Mouse (Mus musculus) lung, embryonic 14.5 days (tissue): ENCODE results near the gene Igf2r. TPM values are rescaled to one million over a fixed set of nuclear protein-coding genes. Genes with fewer than 3 reads are reported as not detected.

Experiments used
- ATAC-seq: fragments of 200-750 bp; cut with Nextera tagmentation; 2 replicates; pipeline ENCODE4 v1.8.0; 2017; ENCODE audit warnings: mild to moderate bottlenecking, moderate TSS enrichment, moderate library complexity; ENCODE audit not compliant: insufficient read depth
- DNase-seq: peaks from one replicate; pipeline ENCODE4 v3.0.0-alpha.2; 2015
- H3K27ac ChIP-seq: fragments of 300-500 bp; sonication (generic); 2 replicates; pipeline ENCODE4 v1.5.1; 2014; ENCODE audit warnings: low read depth, mild to moderate bottlenecking, moderate library complexity
- H3K27me3 ChIP-seq: fragments of 300-500 bp; sonication (generic); 2 replicates; pipeline ENCODE4 v1.6.1; 2014; ENCODE audit warnings: low read length, control low read depth; ENCODE audit not compliant: insufficient read depth
- H3K36me3 ChIP-seq: fragments of 300-500 bp; sonication (generic); 2 replicates; pipeline ENCODE4 v1.6.1; 2014; ENCODE audit warnings: control low read depth; ENCODE audit not compliant: insufficient read depth
- H3K4me1 ChIP-seq: fragments of 300-500 bp; sonication (generic); 2 replicates; pipeline ENCODE4 v1.6.1; 2014; ENCODE audit warnings: antibody characterized with exemption, control low read depth; ENCODE audit not compliant: insufficient read depth
- H3K4me2 ChIP-seq: fragments of 300-500 bp; sonication (generic); 2 replicates; pipeline ENCODE4 v1.6.1; 2014; ENCODE audit warnings: mild to moderate bottlenecking
- H3K4me3 ChIP-seq: fragments of 300-500 bp; sonication (generic); 2 replicates; pipeline ENCODE4 v1.5.1; 2014; ENCODE audit warnings: low read depth, low read length
- H3K9ac ChIP-seq: fragments of 300-500 bp; sonication (generic); 2 replicates; pipeline ENCODE4 v1.6.1; 2014
- H3K9me3 ChIP-seq: fragments of 300-500 bp; sonication (generic); 2 replicates; pipeline ENCODE4 v1.6.1; 2016; ENCODE audit warnings: low read depth, low read length, control low read depth
- CTCF ChIP-seq: IDR thresholded peaks from 2 replicates; pipeline ENCODE4 v1.5.1; 2016; ENCODE audit warnings: antibody characterized with exemption, low read depth
- WGBS: fragments of 180-500 bp; shearing (Covaris S2); extraction: QIAGEN DNeasy Blood & Tissue Kit; methylation state at CpG from one replicate; pipeline ENCODE4 v1.1.7; 2014; 5-methylcytosine and 5-hydroxymethylcytosine counted together
- polyA plus RNA-seq: library from polyadenylated mRNA; unstranded; fragments of >200 nt; fragmentation: Nextera tagmentation; extraction: Ambion mirVana; gene quantifications from 2 replicates; pipeline ENCODE4 v1.2.1, GENCODE M21; 2014

Igf2r gene
- polyA plus RNA-seq, 1 experiment from 2014 or later, result 87.0 TPM

DNA sequence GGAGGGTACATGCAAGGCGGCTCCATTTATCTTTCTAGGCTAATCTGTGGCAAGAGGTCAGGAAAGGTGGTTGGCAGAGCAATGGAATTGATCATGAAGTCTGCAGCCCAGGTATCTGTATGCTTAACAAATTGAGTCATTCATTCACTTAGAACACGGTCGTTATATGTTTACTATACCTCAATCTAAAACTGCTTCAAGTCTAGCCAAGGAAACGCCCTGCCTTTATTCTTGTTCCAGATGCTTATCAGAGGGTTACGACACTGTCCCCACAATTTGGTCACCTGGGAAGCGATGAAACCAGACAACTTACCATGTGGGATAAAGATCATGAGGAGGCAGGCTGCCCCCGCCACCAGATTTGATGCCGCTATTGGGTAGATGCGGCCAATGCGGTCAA lies 110.2 kb downstream of the Igf2r start:
- H3K27me3 ChIP-seq, result no peaks in the 10 kb centered on the region
- no peak overlapping the region for H3K4me3 ChIP-seq
- H3K9me3 ChIP-seq, result no peaks in the 10 kb centered on the region
- H3K4me2 ChIP-seq, result no peak overlapping the region
- ATAC-seq (no peak), DNase-seq (no peak)
- H3K4me1 ChIP-seq, result no peaks in the 10 kb centered on the region
- WGBS, result 90% methylated on average over 10 of the region's 10 CpGs
- no peaks in the 10 kb centered on the region for H3K36me3 ChIP-seq
- H3K9ac ChIP-seq, result no peak overlapping the region
- no peak overlapping the region for H3K27ac ChIP-seq
- no peak for TF ChIP-seq CTCF

DNA sequence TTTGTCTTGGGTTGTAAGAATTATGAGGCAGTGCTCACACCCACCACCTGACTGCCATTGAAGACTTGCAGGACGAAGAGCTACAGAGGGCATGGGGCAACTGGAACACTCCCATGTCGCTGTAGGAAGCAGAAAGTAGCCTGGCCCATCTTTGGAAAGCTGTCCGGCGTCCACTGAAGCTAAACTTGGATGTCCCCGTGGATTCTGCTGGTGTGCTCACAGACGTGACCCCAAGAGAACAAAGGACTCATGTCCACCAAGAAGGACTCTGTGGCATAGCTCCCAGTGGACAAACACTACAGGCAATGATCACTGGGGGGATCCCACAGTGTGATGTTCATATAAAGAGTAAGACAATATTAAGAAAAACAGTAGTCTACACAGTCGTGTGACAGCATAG lies 110.7 kb downstream of the Igf2r start:
- Histone ChIP-seq H3K36me3 (no peaks in the 10 kb centered on the region), H3K4me3 (no peak overlapping the region), H3K4me1 (no peaks in the 10 kb centered on the region), H3K9ac (no peak overlapping the region), H3K27me3 (no peaks in the 10 kb centered on the region), H3K4me2 (no peak overlapping the region), H3K9me3 (no peaks in the 10 kb centered on the region), H3K27ac (no peak overlapping the region)
- WGBS, result 83% methylated on average over 7 of the region's 7 CpGs
- DNase-seq (no peak), ATAC-seq (no peak)
- no peak for TF ChIP-seq CTCF

DNA sequence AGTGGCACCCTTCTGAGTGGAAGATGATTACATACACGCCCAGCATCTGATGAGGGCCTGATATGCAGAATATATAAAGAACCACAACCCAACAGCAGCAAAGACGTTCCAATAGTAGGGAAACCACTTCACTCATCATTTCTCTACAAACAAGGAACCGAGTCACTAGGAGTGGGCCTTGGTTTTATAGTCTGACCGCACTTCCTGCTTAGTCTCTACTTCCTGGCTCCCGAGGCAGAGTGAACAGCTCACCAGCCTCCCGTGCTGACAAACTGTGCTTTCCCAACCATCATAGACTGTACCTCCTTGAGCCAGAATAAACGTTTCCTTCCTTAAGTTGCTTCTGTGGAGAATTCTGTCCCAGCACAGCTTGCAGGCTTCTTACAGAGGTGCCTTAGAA lies 113.6 kb downstream of the Igf2r start:
- Histone ChIP-seq H3K27me3 (no peaks in the 10 kb centered on the region), H3K36me3 (no peaks in the 10 kb centered on the region), H3K27ac (no peak overlapping the region), H3K9ac (no peak overlapping the region), H3K4me1 (no peaks in the 10 kb centered on the region), H3K4me2 (no peak overlapping the region), H3K9me3 (no peaks in the 10 kb centered on the region), H3K4me3 (no peak overlapping the region)
- ATAC-seq, result no peak
- DNase-seq, result no peak
- 59% methylated on average over 7 of the region's 7 CpGs for WGBS
- no peak for TF ChIP-seq CTCF

DNA sequence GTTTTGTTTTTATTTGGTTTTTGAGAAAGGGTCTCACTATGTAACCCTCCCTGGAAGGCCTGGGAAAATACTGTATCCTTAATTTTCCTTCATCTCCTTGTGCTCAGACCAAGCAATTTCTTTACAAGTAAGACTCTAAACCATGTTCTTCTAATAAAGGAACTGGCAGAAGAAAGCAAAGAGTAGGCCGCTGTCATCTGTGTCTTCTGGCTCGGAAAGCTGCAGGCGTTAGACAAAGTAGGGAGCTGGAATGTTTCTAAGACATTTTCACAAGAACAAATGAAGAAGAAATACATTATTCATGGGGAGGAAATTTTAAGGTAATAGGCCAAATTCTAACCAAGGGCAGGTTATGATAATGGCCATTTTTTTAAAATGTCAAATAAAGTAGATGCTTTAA lies 115.4 kb downstream of the Igf2r start:
- ATAC-seq, result no peak
- WGBS, result 78% methylated on average over 3 of the region's 3 CpGs
- no peaks in the 10 kb centered on the region for H3K9me3 ChIP-seq

DNA sequence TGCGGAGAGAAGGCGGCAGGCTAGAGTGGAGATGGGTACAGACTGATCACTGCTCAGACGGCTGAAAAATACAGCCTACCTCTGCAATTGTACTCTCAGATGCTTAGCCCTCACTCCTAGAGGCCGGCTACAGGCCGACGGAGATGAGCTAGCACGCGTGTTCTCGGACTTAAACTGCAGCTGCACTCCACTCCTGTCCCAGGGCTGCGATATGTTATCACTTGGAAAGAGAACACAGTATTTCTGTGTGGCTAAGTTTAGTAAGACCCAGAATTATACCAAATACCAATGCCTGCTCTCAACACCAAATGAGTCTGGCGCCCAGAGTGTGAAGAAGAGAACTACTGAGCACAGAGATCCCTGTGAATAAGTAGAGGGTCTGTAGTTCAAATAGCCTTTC lies 116.9 kb downstream of the Igf2r start:
- H3K27me3 ChIP-seq, result no peaks in the 10 kb centered on the region
- no peak for DNase-seq
- no peak for TF ChIP-seq CTCF
- no peak overlapping the region for H3K4me3 ChIP-seq
- ATAC-seq, result no peak
- no peak overlapping the region for H3K9ac ChIP-seq
- H3K9me3 ChIP-seq, result no peaks in the 10 kb centered on the region
- no peaks in the 10 kb centered on the region for H3K4me1 ChIP-seq
- H3K4me2 ChIP-seq, result no peak overlapping the region
- no peaks in the 10 kb centered on the region for H3K36me3 ChIP-seq
- H3K27ac ChIP-seq, result no peak overlapping the region
- WGBS, result 77% methylated on average over 11 of the region's 11 CpGs

More for the DNA sequence above, 115.4 kb downstream of the Igf2r start:
- Histone ChIP-seq H3K4me1 (no peaks in the 10 kb centered on the region), H3K9ac (no peak overlapping the region), H3K4me3 (no peak overlapping the region), H3K27ac (no peak overlapping the region), H3K36me3 (no peaks in the 10 kb centered on the region), H3K4me2 (no peak overlapping the region), H3K27me3 (no peaks in the 10 kb centered on the region)
- DNase-seq, result no peak
- no peak for TF ChIP-seq CTCF

DNA sequence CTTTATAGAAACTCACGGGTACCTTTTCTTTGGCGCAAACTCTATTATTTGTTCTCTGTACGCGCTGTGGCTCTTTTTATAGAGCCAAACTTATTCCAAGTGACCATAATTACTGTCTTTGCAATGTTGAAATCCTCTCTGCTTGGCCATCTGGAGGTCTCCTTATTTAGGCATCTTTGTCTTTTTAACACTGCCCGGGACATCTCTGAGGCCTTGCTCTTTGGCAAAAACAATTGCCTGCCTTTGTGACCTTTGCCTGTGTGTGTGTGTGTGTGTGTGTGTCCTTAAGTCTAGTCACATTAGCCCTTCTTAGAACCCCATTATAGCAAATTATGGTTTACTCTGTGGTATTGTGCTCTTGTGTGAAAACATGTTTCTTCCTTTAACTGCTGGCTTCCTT lies 124.0 kb downstream of the Igf2r start:
- no peak for TF ChIP-seq CTCF
- Histone ChIP-seq H3K9ac (no peak overlapping the region), H3K36me3 (no peaks in the 10 kb centered on the region), H3K4me2 (no peak overlapping the region), H3K4me1 (no peaks in the 10 kb centered on the region), H3K9me3 (no peaks in the 10 kb centered on the region), H3K4me3 (no peak overlapping the region), H3K27ac (no peak overlapping the region), H3K27me3 (no peaks in the 10 kb centered on the region)
- ATAC-seq, result no peak
- WGBS, result 76% methylated on average over 5 of the region's 5 CpGs
- peak; percentile 50 for DNase-seq

DNA sequence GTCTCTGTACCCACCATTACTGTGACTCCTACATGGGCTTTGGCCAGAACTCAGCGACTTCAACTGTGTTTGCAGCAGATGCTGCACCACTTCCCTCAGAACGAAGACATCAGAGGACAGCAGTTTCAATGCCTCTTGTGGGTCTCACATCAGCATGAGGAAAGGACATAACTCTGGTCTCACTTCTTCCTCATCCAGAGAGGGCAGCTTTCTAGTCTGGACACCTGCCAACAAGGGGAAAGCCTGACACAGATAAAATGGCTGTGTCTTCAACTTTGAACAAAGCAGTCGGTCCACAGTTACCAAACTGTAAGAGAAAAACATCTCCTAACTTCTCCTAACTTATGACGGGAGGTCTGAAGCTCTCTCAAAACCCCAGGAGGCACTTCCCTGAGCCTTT lies 128.4 kb downstream of the Igf2r start:
- Histone ChIP-seq H3K4me2 (no peak overlapping the region), H3K4me3 (no peak overlapping the region), H3K36me3 (no peaks in the 10 kb centered on the region), H3K27ac (0 out of 2 replicates have a peak overlapping the region, but pooled peaks have one; percentile 1), H3K27me3 (no peaks in the 10 kb centered on the region), H3K9ac (no peak overlapping the region), H3K9me3 (no peaks in the 10 kb centered on the region), H3K4me1 (0 out of 2 replicates have a peak, but pooled peaks cover 3% of the 10 kb centered on the region)
- no peak for ATAC-seq
- 45% methylated on average over 4 of the region's 4 CpGs for WGBS
- peak; percentile 74 for DNase-seq
- no peak for TF ChIP-seq CTCF

DNA sequence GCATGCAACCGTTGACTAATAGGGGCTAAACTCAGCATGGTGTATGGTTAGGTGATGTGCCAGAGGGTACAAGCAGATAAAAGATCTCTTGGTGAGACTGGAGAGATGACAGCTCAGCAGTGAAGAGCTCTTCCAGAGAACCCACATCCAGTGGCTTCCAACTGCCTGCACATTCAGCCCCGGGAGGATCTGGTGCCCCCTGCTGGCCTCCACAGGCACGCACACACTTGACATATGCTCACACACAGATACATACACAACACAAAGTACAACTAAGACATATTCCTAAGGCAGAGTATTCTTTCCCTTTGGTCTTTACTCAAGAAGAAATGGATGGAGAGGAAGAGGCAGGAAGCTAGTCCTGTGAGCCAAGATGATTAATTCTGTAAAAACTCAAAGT lies 129.9 kb downstream of the Igf2r start:
- TF ChIP-seq CTCF, result peak; percentile 22; the same call in 1 of the 2 replicates
- Histone ChIP-seq H3K9me3 (no peaks in the 10 kb centered on the region), H3K4me3 (no peak overlapping the region), H3K27me3 (no peaks in the 10 kb centered on the region), H3K4me2 (no peak overlapping the region), H3K4me1 (0 out of 2 replicates have a peak, but pooled peaks cover 3% of the 10 kb centered on the region), H3K9ac (no peak overlapping the region), H3K36me3 (no peaks in the 10 kb centered on the region), H3K27ac (no peak overlapping the region)
- DNase-seq (no peak), ATAC-seq (no peak)
- WGBS, result 88% methylated on average over 3 of the region's 3 CpGs
